Mouse (Mus musculus) CH12.LX (cell line): Measurements from ENCODE around the gene Dcpp2.

Experiments used
- CTCF ChIP-seq, 2 experiments: IDR thresholded peaks in 1 of 2; conservative IDR thresholded peaks in 1 of 2; 2 replicates each; pipeline ENCODE4 v1.5.1; 2011 to 2012; ENCODE audit warnings: low read depth in 2 of 2, low read length in 2 of 2, improper control_type of control experiment in 1 of 2, inconsistent platforms in 1 of 2, mild to moderate bottlenecking in 1 of 2, moderate library complexity in 1 of 2
- MAX ChIP-seq: IDR thresholded peaks from 2 replicates; pipeline ENCODE4 v1.6.1; 2011; ENCODE audit warnings: low read length, improper control_type of control experiment
- POLR2A ChIP-seq: IDR thresholded peaks from 2 replicates; pipeline ENCODE4 v1.6.1; 2011; ENCODE audit warnings: low read depth, mild to moderate bottlenecking, improper control_type of control experiment, low read length
- UBTF ChIP-seq: IDR thresholded peaks from 2 replicates; pipeline ENCODE4 v1.6.1; 2012; ENCODE audit warnings: low read depth, mild to moderate bottlenecking, inconsistent platforms, low read length, improper control_type of control experiment, moderate library complexity
- ZNF384 ChIP-seq: IDR thresholded peaks from 2 replicates; pipeline ENCODE4 v1.6.1; 2012; ENCODE audit warnings: low read depth, low read length, improper control_type of control experiment, inconsistent platforms

GRCm38 (mm10) chr17:23924531-23925007 lies 43.9 kb downstream of the Dcpp2 start:
- TF ChIP-seq ZNF384 (no peak), UBTF (no peak), POLR2A (peak; percentile 89), MAX (peak; percentile 83), CTCF (conservative IDR thresholded peaks at IDR 0.05 in 1 of 2, IDR thresholded peaks at IDR 0.05 in 1 of 2; ENCODE audit: low read depth in 2 of 2, low read length in 2 of 2) (no peak)
